9 mouse cellular contexts compared by ENCODE assay signal in the genomic region with DNA sequence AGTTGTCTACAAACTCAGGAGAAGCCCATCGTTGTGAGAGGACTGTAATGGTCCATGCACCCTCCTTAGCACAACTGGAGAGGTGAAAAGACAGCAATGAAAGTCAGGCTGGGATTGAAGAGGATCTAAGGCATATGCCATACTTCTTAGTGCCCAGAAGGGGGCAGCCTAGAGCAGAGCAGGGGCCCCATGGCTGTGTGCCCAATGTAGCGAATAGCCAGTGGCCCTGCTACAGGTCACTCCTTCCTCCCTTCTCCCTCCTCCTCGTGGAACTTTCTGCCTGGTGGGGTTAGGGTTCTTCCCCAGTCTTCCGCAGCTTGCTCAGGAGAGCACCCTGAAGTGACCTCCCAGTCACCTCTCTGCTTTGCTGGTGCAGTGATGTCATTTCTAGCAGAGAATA.
DNase-seq lines count a peak whose midpoint lies in the region; TF ChIP-seq lines count a peak whose summit lies in the region.
"Had no signal": no experiment of that assay in that cellular context is flagged by ENCODE, and none has a peak within 500 bp of the region (broad histone marks: within the 10 kb centered on the region; RNA-seq: fewer than 3 reads in every experiment).

No protein-coding gene starts in this region.

- H3K27ac ChIP-seq in gastrocnemius, adult 2 months: no peak overlapping the region
- no peak overlapping the region for H3K27ac ChIP-seq in CH12.LX (ENCODE audit: insufficient read depth, low read depth)
- H3K27ac ChIP-seq: limb, embryonic 15.5 days had no signal

- TF ChIP-seq POLR2A in CH12.LX (IDR thresholded peaks at IDR 0.05; ENCODE audit: low read depth, low read length): no peak

- no peak overlapping the region for H3K9ac ChIP-seq in CH12.LX (ENCODE audit: insufficient read depth, low read depth)
- H3K9ac ChIP-seq: limb, embryonic 15.5 days had no signal

- H3K36me3 ChIP-seq in CH12.LX (replicated peaks in 1 of 2; ENCODE audit: control insufficient read depth in 1 of 2, insufficient read depth in 1 of 2, low read length in 1 of 2): no peaks in the 10 kb centered on the region
- H3K36me3 ChIP-seq: limb, embryonic 15.5 days had no signal

- dilution Hi-C loops in CH12.LX (cut with MboI; ENCODE audit: extremely low pct_ligation_motif_present, extremely low pct_unique_long_range_greater_than_20kb, low sequenced_read_pairs): no loop called here

- H3K4me1 ChIP-seq in CH12.LX (ENCODE audit: control insufficient read depth in 1 of 2, insufficient read depth in 2 of 2): peaks cover 0 to 3% of the 10 kb centered on the region in 2 experiments; a peak in 1 of 4 replicates

- H3K4me2 ChIP-seq in CH12.LX (ENCODE audit: insufficient read depth, low read depth, poor library complexity, severe bottlenecking): no peak overlapping the region
- H3K4me2 ChIP-seq: limb, embryonic 15.5 days had no signal

- intact Hi-C loops in gastrocnemius, adult 2 months (cut with DNase I): loop anchor here (10.0 kb wide), 1 partner anchor 69 kb away; no protein-coding TSS in a partner anchor

- H3K27me3 ChIP-seq in CH12.LX (replicated peaks): peaks cover 37% of the 10 kb centered on the region
- H3K27me3 ChIP-seq: limb, embryonic 15.5 days had no signal

- DNase-seq in gastrocnemius, adult 2 months: peak; percentile 38
- no peak for DNase-seq in gastrocnemius, adult 8-10 months (ENCODE audit: low spot score in 2 of 2)
- DNase-seq in CH12.LX (ENCODE audit: extremely low read depth): peak; percentile 45
- peak; percentile 63 to 66 for DNase-seq in adrenal gland, postnatal 36 days
- DNase-seq in heart, postnatal 4 days: peak; percentile 45
- DNase-seq in lung, adult 18-20 months: peak; percentile 11 to 20
- peak; percentile 4 for DNase-seq in skeletal muscle tissue, adult 2 months (ENCODE audit: low read depth, low spot score)
- DNase-seq in left cerebral cortex, adult 9 months (ENCODE audit: low spot score in 2 of 2): no peak

- no peak for TF ChIP-seq EP300 in CH12.LX (IDR thresholded peaks at IDR 0.05; ENCODE audit: low read length)

- TF ChIP-seq CTCF in gastrocnemius, adult 2 months (IDR thresholded peaks at IDR 0.05): peak; percentile 84
- peak; percentile 81 to 89 for TF ChIP-seq CTCF in CH12.LX (conservative IDR thresholded peaks at IDR 0.05 in 1 of 2, IDR thresholded peaks at IDR 0.05 in 1 of 2; ENCODE audit: low read depth in 2 of 2, low read length in 2 of 2)

- TF ChIP-seq RAD21 in CH12.LX (IDR thresholded peaks at IDR 0.05; ENCODE audit: low read depth, low read length): peak; percentile 60

- H3K9me3 ChIP-seq in CH12.LX (replicated peaks; ENCODE audit: low read length): no peaks in the 10 kb centered on the region
- H3K9me3 ChIP-seq: limb, embryonic 15.5 days had no signal

- no peaks in the 10 kb centered on the region for H3K79me2 ChIP-seq in CH12.LX (replicated peaks; ENCODE audit: control insufficient read depth, extremely low read depth, insufficient read depth, poor library complexity, severe bottlenecking)

- H3K4me3 ChIP-seq in gastrocnemius, adult 2 months: no peak overlapping the region
- H3K4me3 ChIP-seq in CH12.LX (replicated peaks in 1 of 3; ENCODE audit: low read depth in 2 of 3, low read length in 2 of 3, poor library complexity in 1 of 3): no peak overlapping the region
- H3K4me3 ChIP-seq: limb, embryonic 15.5 days had no signal

- in situ Hi-C loops in CH12.LX (cut with MboI; ENCODE audit: low pct_ligation_motif_present, low pct_unique_long_range_greater_than_20kb, low sequenced_read_pairs): loop anchor here (10.0 kb wide), 1 partner anchor 69 kb away; no protein-coding TSS in a partner anchor

TF ChIP-seq in CH12.LX, 34 proteins besides CTCF, POLR2A, EP300 and RAD21:
- TF ChIP-seq ELF1 (IDR thresholded peaks at IDR 0.05; ENCODE audit: low read depth, low read length): no peak
- TF ChIP-seq ZC3H11A (IDR thresholded peaks at IDR 0.05; ENCODE audit: low read depth, low read length): peak; percentile 5; the same call in 1 of the 2 replicates
- TF ChIP-seq SMC3 (IDR thresholded peaks at IDR 0.05; ENCODE audit: low read depth, low read length): peak; percentile 87
- TF ChIP-seq MYC (IDR thresholded peaks at IDR 0.05; ENCODE audit: low read depth, low read length): no peak
- TF ChIP-seq MAZ (IDR thresholded peaks at IDR 0.05; ENCODE audit: low read depth, low read length): no peak
- TF ChIP-seq JUND (conservative IDR thresholded peaks at IDR 0.05; ENCODE audit: low read depth, low read length): no peak
- TF ChIP-seq RCOR1 (conservative IDR thresholded peaks at IDR 0.05; ENCODE audit: low read depth, low read length): no peak
- no peak for TF ChIP-seq MAFK (IDR thresholded peaks at IDR 0.05; ENCODE audit: insufficient replicate concordance, low read length)

Comparison
In these comparisons a context has a peak if more than half of its experiments do, and no peak if none do; other contexts are left out.
1. DNase-seq: peak in gastrocnemius, adult 2 months (single experiment), CH12.LX (single experiment), adrenal gland, postnatal 36 days (2 of 2), heart, postnatal 4 days (single experiment), lung, adult 18-20 months (2 of 2) and skeletal muscle tissue, adult 2 months (single experiment); none in gastrocnemius, adult 8-10 months (0 of 2) and left cerebral cortex, adult 9 months (0 of 2).